Mouse (Mus musculus): ENCODE measurements at regions not wholly inside any gene's neighbourhood (a gene's known extent, or its start where the extent isn't known, plus 50 kb on each side); places are given as distances from the start of the nearest gene placed in this dataset.

DNA sequence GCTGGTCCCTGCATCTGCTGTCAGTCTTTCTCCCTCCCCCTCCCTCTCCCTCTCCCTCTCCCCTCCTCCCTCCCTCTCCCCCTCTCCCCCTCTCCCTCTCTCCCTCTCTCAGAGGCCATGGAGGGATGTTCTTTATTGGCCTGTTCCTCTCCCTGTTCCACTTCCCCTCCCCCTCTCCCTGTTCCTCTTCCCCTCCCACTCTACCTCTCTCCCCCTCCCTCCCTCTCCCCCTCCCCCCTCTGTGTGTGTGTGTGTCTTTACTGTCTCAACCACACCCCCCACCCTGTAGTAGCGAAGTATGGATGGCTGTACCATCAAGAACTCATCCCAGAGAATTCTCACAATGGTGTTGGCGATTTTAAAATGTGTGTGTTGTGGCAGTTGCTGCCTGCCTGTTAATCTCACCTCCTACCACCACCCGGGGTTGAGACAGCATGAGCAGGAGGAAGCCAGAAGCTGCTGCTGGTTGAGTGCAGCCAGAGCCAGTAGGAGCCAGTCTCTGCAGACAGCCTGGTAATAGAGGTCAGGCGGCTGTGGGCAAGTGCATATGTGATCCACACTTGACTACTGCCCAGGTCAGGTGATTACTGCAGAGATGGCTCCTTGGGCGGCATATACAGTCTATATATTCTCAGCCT is 201.3 kb upstream of the Amigo2 start:
- DNase-seq (ENCODE audit: low read depth in 1 of 2, low spot score in 2 of 2): no peak

GRCm38 (mm10) chr15:97446181-97446580 is 199.1 kb upstream of the Amigo2 start:
- 92% methylated on average over 9 of the region's 9 CpGs for WGBS
- no peak overlapping the region for H3K4me3 ChIP-seq (ENCODE audit: extremely low read depth, insufficient read depth, insufficient read length)
- H3K27me3 ChIP-seq (ENCODE audit: control insufficient read depth, insufficient read depth, low read length): no peaks in the 10 kb centered on the region
- TF ChIP-seq CTCF (IDR thresholded peaks at IDR 0.05; ENCODE audit: extremely low read depth, insufficient read depth, insufficient read length, insufficient replicate concordance) (no peak), POLR2A (IDR thresholded peaks at IDR 0.05; ENCODE audit: low read depth, low read length) (no peak)
- no peak for DNase-seq (ENCODE audit: low read depth in 1 of 2, low spot score in 2 of 2)
- H3K4me1 ChIP-seq (ENCODE audit: control insufficient read depth, insufficient read depth, insufficient read length): peaks cover 9% of the 10 kb centered on the region; the same call in 1 of the 2 replicates
- no peaks in the 10 kb centered on the region; the same call in 1 of the 2 replicates for H3K36me3 ChIP-seq (ENCODE audit: control insufficient read depth, insufficient read depth, low read length)
- no peak overlapping the region for H3K27ac ChIP-seq (ENCODE audit: insufficient read depth, low read length)

More for the DNA sequence above, 201.3 kb upstream of the Amigo2 start:
- Histone ChIP-seq H3K4me3 (ENCODE audit: extremely low read depth, insufficient read depth, insufficient read length) (no peak overlapping the region), H3K4me1 (ENCODE audit: control insufficient read depth, insufficient read depth, insufficient read length) (peaks cover 9% of the 10 kb centered on the region; the same call in 1 of the 2 replicates), H3K27ac (ENCODE audit: insufficient read depth, low read length) (peak overlapping the region; percentile 32; the same call in 1 of the 2 replicates), H3K27me3 (ENCODE audit: control insufficient read depth, insufficient read depth, low read length) (no peaks in the 10 kb centered on the region), H3K36me3 (ENCODE audit: control insufficient read depth, insufficient read depth, low read length) (no peaks in the 10 kb centered on the region; the same call in 1 of the 2 replicates)
- TF ChIP-seq CTCF (IDR thresholded peaks at IDR 0.05; ENCODE audit: extremely low read depth, insufficient read depth, insufficient read length, insufficient replicate concordance) (no peak), POLR2A (IDR thresholded peaks at IDR 0.05; ENCODE audit: low read depth, low read length) (no peak)
- WGBS: 61% methylated on average over 5 of the region's 5 CpGs

- 54% methylated on average over 5 of the region's 5 CpGs for WGBS
These were observed 191.2 kb upstream of the Amigo2 start for GRCm38 (mm10) chr15:97438235-97438760.

More at GRCm38 (mm10) chr15:97438235-97438760, 191.2 kb upstream of the Amigo2 start:
- TF ChIP-seq CTCF (IDR thresholded peaks at IDR 0.05; ENCODE audit: extremely low read depth, insufficient read depth, insufficient read length, insufficient replicate concordance): no peak
- TF ChIP-seq POLR2A (IDR thresholded peaks at IDR 0.05; ENCODE audit: low read depth, low read length): no peak
- Histone ChIP-seq H3K36me3 (ENCODE audit: control insufficient read depth, insufficient read depth, low read length) (no peaks in the 10 kb centered on the region), H3K4me3 (ENCODE audit: extremely low read depth, insufficient read depth, insufficient read length) (no peak overlapping the region), H3K27me3 (ENCODE audit: control insufficient read depth, insufficient read depth, low read length) (no peaks in the 10 kb centered on the region), H3K27ac (ENCODE audit: insufficient read depth, low read length) (no peak overlapping the region), H3K4me1 (ENCODE audit: control insufficient read depth, insufficient read depth, insufficient read length) (no peaks in the 10 kb centered on the region)
- no peak for DNase-seq (ENCODE audit: low read depth in 1 of 2, low spot score in 2 of 2)
